Mouse (Mus musculus): Measurements from ENCODE around the gene Nfkb2.

Gene Nfkb2

DNA sequence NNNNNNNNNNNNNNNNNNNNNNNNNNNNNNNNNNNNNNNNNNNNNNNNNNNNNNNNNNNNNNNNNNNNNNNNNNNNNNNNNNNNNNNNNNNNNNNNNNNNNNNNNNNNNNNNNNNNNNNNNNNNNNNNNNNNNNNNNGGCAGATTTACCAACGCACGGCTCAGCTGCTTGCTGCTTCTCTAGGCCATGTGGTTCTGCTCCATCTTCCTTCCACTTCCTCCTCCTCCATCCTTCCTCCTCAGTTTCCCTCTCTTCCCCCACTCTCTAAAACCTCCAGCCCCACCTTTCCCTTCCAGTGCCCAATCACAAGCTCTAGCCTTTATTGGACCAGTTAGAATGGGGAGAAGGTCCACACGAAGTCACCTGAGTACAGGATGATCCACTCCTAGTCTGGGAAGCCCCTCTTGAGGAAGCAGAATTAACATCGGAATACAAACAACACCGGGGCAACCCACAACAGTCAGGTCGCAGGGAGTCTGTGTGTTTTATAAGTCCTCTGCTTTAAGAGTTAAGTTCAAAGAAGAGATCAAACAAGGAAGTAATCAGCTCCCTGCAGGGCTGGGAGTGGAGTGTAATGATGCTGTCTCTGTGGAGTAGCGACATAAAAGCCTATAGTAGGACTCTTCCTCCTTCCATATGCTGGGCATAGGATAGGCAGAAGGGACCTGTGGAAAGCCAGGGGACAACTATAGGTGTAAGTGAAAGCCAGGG is 40.7 kb downstream of the Nfkb2 start:
- no peak for DNase-seq (ENCODE audit: low spot score)

DNA sequence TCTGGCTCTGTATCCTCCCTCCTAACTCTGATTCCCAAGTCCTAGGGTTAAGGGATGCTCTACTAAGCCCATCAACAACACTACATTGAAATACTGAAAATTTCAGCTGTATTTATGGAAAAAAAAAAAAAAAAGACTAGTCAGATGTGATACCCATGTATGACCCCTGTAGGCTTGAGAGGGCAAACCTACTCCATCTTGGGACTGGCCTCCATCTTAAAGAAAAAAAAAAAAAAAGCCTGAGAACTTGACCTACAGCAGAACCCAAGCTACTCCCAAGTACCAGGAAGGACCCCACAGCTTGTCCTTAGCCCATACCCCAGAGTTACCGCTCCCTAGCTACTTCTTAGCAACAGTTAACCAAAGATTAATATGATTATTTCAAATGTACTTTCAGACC is 43.0 kb downstream of the Nfkb2 start:
- DNase-seq (ENCODE audit: low spot score) = no peak

DNA sequence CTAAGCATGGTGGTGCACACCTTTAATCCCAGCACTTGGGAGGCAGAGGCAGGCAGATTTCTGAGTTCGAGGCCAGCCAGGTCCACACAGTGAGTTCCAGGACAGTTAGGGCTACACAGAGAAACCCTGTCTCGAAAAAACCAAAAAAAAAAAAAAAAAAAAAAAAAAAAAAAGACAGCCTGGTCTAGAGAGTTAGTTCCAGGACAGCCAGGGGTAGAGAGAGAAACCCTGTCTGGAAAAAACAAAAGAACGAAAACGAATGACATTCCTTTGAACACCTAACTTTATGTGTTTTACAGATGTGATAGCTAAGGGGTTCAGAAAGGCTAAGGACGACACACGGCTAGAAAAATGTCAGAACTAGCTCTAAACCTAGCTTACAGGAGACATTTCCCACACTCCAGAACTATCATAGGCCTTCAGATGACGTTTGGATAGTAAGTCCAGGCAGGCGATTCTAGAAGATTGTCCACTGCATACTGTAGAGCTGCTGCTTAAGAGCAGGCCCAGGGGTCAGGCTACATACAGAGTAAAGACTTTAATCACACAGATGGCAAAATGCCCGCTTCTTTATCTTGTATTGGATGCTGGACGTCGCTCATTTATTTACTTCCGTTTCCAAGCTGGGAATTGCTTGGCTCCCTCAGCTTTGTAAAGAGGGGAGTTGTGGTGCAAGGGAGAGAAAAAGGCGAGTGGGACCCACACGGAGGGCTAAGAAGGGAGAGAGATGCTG is 44.0 kb downstream of the Nfkb2 start:
- DNase-seq (ENCODE audit: low spot score) = no peak

DNA sequence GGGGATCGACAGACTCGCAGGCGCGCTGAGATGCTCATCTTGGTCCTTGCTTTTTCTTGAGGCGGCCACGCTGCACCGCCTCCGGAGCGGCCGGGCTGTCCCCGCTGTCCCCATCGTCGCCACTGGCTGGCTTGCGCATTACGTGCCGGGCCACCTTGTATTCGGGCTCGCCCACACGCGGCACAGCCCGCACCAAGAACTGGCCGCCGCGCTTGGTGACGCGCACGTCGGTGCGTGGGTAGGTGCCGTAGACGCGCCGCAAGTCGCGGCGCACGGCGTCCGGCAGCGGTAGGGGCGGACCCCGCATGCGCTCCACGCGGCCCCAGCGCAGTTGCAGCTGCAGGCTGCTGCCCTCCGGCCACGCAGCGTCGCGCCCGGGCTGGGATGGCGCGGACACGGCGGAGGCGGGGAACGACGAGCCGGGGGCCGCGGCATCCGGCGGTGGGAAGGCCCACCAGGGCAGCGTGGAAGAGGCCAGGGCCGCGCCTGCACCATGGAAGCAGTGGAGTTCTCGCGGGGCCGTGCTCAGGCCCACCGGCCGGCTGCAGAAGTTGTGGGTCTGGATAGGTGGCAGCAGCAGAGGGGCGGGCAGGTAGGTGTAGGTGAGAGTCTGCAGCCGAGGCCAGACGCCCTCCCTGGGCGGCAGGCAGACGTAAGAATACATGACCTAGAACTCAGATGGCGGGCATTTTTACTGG is 44.8 kb downstream of the Nfkb2 start:
- DNase-seq (ENCODE audit: low spot score) = peak; percentile 80

DNA sequence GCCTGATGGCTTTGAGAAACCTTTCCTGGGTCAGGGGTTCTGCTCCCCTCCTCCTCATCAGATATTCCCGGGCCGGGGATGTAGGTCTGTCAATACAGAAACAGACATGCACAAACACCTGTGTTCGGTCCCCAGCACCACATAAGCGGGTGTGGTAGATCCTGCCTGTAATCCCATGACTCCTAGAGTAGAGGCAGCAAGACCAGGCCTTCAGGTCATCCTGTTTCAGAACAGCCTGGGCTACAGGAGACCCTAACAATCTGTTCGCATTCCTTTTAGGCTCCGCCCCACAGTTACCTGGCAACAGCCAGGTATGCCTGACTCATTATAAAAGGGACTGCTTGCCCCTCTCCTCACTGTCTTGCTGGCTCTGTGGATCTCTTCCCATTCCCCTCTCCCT is 45.4 kb downstream of the Nfkb2 start:
- DNase-seq (ENCODE audit: low spot score) = no peak

DNA sequence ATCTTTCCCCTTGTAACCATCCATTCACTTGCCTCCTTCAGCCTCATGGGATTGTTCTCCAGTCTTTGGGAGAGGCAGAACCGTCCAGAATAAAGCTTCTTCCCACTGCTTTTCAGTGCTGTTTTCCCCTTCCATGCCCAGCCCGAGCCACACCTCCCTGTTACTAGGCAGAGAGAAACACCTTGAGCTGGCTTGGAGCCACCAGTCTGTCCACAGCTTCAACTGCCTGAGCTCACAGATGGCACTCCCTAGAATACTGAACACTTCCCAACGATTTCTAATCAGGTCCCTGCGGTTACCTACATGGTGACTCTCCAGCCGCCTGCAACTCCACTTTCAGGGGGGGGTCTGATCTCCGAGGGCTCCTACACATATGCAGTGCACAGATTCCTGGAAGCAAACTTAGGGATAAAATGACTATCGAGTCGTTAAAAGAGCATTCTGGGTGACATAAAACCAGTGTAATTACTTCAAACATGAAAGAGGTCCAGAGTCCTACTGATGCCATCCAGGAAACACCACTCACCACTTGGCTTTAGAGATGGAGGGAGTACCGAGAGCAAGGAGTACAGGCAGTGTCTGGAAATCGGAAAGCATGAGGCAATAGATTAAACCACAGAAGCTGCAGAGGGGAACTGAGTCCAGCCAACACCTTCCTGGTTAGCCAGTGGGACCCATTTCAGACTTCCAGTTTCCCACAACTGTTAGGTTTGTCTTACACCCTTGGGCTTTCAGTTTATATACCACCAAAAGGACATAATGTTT is 46.2 kb downstream of the Nfkb2 start, which contains the start of gene 2310034G01Rik:
2310034G01Rik (minus strand) TSS at position 135 of the 765 bp plus-strand sequence.
- DNase-seq (ENCODE audit: low spot score) = no peak

DNA sequence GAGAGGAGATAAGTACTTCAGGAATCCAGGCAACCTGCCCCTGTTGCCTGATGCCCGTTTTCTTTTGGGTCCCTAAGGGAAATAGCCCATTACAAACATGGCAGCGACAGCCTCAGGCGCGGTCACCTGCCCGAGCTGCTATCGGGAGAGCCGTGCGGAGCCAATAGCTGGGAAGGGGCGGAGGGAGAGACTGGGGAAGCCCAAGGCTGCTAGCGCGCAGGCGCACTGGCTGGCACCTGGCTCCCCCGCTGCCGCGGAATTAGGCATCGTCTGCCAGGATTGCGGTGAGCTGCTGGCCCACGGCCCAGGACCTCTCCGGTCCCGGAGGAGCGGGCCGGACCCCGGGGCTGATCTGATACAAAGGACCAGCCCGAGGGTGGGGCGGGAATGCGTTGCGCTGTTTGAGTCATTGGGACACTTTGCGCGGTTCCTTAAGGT is 52.6 kb downstream of the Nfkb2 start:
- peak; percentile 89 for DNase-seq (ENCODE audit: low spot score)

DNA sequence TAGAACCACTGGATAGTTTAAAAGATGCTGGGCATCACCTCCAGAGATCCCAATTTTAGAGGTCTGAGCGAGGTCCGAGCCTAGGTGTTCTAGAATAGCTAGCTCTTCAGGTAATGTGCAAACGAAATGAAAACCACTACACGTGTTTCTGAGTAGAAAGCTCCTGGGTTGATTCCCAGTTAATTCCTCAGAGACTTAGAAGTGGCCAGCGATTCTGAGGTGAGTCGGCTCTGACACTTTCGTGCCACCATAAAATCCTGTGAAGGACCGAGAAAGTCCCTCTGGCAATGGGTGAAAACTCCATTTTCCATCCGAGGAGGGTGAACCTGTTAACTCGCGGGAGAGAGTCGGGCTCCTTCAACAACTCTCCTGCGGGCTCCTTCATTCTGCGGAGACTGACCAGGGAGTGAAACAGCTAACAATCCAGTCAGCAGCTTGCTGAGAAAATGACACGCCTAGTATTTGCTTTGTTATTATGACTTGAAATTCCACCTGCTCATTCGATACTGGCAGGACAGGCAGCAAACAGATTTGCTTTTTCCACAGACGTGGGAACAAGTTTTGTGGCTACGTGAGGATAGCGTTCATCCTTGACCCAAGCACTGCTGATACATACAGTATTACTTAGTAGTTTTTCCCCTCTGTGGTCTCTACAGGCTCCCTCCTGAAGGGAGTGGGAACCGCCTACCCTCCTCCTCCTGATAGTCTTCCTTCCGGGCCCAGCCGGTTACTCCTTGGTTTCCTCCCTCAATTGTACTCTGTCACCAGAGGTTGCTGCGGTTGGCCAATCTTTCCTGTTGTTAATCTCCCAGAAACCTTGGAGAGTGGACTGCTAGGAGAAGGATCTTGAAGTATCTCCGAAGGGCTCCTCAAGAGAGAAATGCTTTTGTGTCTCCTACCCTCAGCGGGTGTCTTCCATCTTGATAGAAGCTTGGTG is 53.5 kb downstream of the Nfkb2 start:
- DNase-seq (ENCODE audit: low spot score) = no peak

DNA sequence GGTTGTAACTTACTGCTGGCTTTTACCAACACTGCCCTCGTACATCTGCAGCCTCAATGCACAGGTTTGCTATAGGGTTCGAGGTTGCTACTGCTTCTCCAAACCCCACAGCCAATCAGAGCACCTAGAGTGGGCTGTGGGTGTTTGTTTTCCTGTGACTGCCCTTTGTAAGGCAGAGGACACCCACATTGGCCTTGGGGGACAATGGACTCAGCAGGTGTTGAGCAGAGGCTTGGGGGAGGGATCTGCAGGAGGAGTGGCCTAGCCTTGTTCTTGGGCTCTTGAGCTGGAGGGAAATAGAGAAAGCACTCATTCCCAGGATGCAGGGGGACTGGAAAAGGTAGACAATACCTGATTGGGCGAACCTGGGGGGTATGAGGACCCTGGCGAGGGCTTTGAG is 54.3 kb downstream of the Nfkb2 start:
- no peak for DNase-seq (ENCODE audit: low spot score)
